Mouse (Mus musculus) G1E (cell line): ENCODE results near the gene 6430571L13Rik.

Experiments used
- CTCF ChIP-seq: IDR thresholded peaks from 2 replicates; pipeline ENCODE4 v1.5.1; 2012; ENCODE audit warnings: low read depth, low read length, inconsistent platforms, mixed read lengths
- TAL1 ChIP-seq: conservative IDR thresholded peaks from 2 replicates; pipeline ENCODE4 v1.6.1; 2012; ENCODE audit warnings: low read depth, low read length, inconsistent platforms, mixed read lengths

DNA sequence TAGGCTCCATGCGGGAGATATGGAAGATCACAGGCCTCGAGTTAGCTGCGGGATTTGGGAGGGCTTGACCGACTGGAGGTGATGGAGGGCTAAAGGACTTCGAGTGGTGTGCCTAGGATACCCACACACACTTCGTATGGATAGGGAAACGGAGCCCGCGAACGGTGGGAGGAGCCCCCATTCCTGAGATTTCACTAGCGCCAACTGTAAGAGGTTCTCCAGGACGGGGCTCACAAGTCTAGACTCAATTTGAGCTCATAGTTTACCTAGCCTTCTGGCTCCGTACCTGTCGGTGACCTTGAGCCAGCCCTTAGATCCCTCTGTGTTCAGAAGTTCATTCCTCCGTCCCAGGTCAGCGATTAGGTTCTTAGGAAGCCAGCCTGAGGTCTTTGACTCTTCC lies 43.3 kb upstream of the 6430571L13Rik start:
- TF ChIP-seq CTCF: no peak
- TF ChIP-seq TAL1: no peak
